Mouse (Mus musculus) layer of hippocampus, adult 9-11 months (tissue): Measurements from ENCODE around the gene Nfatc2.
A peak's percentile ranks its signal among the peaks of the same experiment; 100 is the strongest.

Experiments
- DNase-seq: peaks from one replicate; pipeline ENCODE4 v3.0.0; 2022

The Nfatc2 gene

DNA sequence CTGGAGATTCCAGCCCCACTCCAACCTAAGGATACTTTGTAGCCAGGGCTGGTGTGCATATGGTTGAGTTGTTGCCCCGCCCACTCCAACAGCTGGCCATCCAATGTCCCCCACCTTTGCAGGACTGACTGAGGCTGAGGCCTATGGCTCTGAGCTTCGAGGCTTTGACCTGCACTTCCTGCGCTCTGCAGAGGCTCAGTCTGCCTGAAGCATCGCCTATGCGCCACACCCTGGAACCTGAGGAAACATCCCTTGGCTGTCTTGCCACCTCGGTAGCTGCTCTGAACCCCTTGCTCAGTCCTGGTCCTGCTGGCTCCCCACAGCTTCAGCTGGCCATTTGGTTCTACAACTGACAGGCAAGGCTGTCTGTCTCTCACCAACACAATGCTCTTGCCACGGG, 24.1 kb downstream of the Nfatc2 start:
- no peak for DNase-seq

DNA sequence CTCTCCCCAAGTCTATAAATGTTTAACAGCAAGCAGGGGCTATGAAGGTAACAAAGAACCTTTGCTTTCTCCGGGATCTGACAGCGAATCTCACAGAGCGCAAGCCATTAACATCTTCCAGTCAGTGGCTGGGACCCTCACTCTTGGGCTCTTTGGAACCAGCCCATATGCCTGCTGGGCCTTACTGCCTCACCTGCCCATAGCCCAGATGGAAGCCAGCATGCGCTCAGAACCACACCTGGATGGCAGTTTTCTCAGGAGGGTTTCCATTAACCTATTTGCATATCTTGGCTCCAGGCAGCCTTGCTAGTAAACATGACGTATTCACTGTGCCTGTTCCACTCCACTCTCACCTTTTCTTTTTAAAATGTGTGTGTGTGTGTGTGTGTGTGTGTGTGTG, 25.6 kb downstream of the Nfatc2 start:
- DNase-seq, result no peak

DNA sequence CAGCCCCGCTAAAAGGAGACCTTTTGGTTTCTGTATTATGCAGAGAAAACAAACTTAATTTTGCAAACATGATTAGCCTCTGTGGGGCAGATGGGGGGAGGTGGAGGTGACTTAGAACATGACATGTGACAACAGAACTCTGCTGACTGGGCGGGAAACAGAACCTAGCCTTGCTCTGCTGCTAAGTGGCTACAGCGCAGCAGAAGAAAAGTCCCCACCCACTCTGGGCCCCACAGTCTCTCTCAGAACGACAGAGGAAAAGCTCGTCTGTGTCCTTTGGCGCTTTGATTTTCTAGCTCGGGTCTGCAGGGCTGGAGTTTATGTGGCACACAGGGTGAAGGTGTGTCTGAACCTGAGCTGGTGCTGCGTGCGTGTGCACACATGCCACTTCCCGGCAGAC, 26.5 kb downstream of the Nfatc2 start:
- no peak for DNase-seq

DNA sequence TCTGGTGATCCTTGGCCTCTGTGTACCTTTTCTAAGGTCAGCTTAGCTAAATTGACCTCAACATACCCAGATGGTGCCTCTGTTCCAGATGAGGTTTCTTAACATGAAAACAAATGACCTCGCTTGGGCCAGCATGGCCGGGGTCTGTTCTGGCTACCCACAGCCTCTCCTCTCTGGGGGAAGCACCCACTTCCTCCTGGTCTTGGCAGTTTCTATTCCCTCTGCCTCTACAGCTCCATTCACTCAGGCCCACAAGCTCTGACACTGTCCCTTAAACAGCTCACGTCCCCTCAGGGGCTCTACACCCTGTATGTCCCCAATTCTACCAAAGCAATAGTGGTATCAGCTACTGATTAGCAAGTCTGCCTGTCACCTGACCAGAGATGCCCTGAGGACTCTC, 27.6 kb downstream of the Nfatc2 start:
- DNase-seq, result no peak

DNA sequence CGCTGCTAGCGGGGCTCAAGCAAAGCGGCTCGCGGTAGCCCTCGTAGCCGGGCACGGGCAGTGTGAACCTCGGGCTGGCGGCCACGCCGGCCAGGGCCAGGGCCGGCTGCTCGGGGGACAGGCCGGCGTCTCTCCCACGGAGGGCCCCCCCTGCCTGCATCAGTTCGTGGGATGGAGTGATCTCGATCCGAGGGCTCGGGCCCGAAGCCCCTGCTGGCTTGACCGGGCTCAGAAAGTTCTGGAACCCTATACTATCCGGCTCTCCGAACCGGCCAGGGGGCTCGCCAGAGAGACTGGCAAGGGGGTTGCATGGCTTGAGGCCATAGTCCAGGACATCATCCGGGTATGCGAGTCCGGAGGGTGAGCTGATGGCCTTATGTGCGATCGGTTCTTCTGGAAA, 30.2 kb downstream of the Nfatc2 start:
- DNase-seq, result no peak

DNA sequence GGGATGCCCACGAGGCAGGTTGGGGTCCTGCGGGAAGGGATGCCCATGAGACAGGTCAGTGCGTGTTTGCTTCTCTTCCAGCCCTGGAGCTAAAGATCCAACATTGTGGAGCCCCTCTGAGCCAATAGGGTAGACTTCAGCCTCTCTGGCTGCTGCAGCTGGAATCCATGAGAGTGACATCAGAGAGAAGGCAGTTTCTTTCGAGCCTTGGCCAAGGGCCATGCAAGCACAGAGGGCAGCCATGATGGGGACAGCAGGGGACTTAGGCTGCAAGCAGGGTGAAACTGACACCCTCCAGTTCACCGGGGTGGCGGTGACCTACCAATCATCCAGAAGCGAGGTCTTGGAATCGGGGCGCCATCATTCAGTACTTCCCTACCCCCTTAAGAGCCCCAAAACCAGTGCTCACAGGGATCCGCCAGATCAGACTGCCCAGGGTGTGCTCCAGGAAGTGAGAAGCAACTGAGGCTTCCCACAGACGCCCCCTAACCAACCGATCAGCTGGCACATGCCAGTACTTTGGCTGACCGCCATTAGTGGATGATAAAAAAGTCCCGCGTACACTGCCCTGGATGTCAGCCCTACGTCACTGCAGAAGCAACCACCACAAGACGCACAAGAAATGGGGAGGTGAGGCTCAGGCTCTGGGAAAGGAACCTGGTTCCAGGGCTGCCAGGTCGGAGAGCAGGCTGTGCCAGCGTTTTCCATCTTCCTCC, 35.8 kb downstream of the Nfatc2 start:
- DNase-seq, result no peak

DNA sequence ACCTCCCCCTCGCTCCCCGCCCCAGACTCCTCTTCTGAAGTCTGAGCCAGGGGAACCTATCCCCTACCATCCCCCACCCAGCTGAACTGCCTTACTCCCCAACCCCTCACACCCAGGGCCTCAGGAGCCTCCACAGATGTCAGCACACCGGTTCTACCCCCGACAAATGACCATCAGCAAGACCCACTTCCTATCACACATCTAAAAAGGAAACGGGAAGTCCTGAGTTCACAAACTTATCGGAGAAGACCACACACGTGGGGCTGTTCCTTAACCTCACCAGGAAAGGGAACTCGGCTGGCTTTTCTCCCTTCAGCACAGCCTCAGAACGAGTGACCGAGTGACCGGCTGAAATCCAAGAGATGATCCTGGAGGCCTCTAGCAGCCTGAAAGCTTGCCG, 38.3 kb downstream of the Nfatc2 start:
- peak; percentile 52 for DNase-seq

DNA sequence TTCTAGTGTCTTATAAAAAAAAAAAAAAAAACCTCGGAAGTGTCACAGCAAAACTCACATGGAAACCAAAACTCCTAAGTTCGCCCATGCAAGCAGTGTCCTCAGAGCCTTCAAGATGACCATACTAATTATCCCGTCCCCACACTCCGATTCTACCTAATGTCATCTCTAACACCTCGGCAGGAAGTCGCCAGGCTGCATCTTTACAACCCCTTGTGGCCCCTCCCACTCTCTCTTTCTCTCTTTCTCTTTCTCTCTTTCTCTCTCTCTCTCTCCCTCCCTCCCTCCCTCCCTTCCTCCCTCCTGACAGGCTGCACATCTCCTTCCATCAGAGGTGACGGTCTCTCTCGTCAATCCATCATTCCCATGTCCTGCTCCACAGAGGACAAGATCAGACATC, 44.4 kb downstream of the Nfatc2 start:
- no peak for DNase-seq

DNA sequence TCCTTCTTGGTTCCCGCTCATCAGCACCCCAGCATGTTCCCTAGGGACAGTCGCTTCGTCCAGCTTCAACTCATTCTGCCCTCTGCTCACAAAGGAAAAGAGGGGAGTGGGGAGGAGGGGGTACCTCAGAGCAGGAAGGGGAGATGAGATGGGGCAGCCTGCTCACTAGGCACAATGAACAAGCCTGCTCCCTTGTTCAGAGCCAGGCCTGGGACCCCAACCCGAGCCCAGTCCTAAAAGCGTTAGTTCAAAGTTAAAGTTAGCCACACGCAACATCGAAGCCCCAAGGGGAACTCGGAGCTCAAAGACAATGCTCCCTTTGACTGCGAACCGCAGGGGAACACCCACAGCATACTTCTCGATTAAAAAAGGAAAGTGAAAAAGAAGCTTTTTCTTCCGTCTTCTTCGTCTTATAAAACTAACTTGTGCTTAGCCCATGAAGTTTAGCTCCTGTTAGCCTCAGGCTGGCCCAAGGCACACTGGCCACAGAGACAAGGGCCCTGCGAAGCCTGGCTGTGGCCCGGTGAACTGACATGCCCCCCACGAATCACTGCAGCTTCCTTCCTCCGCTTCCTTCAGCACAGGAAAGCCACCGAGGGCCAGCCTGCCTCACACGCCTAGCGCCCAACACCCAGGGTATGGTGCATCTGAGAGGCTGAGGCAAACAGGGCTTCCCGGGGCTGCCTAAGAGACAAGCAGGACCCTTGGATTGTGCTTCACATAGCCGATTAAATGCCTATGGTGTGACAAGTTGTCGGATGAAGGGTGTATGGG, 45.4 kb downstream of the Nfatc2 start:
- DNase-seq, result no peak

DNA sequence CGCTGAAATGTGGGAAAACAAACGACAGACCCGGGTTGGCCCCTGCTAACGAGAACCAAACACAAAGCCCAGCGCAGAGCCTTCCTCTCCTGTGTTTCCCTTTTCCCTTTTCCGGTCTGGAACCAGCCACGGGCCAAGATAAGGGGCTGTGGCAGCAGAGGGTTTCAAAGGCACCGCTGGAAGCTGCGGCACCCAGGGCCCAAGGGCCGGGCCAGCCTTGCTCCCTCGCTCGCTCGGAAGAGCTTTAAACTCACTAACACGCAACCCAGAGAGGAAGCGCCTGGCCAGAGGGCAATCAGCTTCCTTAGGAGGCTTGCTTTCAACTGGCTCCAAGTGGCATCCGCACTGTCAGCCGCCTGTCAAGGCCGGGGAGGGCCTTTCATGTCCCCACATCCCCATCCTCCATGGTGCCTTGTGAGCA, 47.9 kb downstream of the Nfatc2 start:
- no peak for DNase-seq

DNA sequence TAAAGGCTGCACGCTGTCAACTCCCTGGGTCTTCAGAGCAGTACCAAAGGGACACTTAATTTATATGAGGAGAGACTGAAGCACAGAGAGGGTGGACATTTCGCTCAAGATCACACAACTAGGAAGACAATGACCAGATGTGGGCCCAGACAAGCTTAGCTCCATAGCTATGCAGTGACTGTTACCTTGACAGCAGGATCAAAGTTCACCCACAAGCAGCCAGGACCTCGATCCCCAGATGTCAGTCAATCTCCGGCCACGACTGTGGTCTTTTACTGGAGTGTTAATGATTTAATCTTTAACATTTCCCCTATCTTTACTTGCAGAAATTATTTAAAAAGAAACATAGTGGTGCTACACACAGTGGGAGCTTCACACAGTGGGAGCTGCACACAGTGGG, 49.1 kb downstream of the Nfatc2 start:
- no peak for DNase-seq

DNA sequence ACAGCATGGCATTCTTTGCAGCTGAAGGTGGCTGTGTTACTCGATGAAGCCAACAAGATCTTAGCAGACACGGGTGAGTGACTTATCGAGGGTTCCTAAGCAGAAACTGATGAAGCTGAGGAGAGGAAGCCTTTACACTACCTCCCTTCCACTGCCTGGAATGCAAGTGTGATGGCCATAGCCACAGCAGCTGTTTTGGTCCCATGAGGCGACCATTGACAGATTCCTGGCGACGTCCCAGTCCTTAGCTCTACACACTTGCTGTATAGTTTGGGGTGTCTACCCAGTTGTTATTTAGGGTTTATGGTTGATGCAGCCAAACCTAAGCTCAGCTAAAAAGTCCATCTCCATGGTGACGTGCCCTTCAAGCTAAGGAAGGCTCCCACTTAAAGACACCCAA, 50.2 kb downstream of the Nfatc2 start:
- no peak for DNase-seq

DNA sequence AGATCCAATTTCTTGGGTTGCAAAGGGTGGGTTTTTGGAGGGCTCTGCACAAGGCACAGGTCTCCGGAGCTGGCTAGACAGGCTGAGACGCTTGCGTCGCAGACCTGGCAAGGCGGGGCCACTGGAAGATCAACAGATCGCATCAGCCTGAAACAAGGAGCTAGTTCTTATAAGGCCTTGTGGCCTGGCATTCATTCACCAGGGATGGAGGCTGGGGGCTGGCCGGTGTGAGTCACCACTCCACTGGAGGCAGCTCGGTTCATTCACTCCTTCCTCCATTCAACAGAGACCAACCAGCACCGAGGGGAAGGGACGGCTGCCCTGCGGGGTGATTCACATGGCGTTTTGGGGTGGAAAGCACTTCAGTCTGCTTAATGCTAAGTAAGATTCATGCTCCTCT, 52.1 kb downstream of the Nfatc2 start:
- no peak for DNase-seq

DNA sequence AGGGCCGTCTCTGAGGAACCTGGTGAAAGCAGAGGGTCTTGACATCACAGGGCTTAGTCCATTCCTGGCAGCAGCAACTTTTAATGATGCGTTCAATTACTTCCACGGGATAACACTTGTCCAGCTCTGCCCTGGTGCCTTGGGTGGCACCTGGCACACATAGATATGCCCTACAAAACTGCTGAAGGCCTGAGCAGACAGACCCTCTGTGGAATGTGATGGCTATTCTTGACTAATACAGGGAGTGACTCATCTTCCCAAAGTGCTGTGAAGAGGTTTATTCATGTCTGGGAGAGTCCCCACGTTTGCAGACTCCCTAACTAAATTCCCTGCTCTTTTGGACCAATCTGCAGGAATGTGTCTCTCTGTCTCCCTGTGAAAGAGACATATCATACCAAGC, 53.4 kb downstream of the Nfatc2 start:
- DNase-seq, result no peak

DNA sequence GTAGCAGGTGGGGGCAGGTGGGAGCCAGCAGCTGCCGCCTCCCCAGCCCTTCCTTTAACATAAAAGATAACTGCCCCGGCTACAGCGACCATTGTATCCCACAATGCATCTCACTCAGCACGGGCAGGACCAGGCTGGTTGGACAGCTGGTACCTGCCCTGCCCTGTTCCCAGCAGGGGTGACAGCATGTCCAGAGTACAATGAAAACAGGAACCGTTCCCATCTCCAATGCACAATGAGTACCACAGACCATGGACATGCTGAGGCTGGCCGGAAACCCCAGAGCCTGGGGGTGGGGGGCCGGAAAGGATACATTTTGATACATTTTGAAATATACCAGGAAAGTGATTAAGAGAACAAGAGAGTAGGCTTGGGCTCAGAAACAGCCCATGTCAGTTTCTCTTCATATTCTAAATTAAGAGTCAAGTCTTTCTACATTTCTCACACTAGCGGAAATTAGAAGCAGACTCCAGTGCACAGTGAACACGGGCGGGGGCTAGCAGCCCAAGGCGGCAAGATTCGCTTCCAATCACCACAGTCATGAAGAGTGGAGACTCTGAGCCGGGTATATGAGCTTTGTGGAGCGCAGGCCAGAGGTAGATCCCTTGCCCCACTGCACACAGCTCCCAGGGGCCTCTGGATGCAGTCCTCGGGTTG, 55.4 kb downstream of the Nfatc2 start:
- no peak for DNase-seq

DNA sequence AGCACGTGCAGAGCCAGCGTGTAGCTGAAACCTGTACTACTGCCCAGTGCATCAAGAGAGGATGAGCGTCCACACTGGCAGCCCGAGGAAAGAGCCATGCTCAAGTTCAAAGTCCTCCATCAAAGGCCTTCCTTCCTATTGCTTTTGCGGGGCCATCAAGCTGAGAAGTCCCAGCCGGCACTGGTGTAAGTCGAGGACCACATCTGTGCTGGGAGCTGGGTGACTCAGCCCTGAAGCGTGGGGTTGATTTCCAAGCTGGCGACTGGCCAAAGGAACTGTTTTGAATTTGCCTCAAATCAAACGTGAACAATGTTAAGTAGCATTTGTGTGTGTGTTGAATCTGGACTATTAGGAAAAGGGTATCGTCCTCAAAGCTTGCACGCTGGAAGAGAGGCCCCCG, 57.4 kb downstream of the Nfatc2 start:
- DNase-seq, result peak; percentile 42

DNA sequence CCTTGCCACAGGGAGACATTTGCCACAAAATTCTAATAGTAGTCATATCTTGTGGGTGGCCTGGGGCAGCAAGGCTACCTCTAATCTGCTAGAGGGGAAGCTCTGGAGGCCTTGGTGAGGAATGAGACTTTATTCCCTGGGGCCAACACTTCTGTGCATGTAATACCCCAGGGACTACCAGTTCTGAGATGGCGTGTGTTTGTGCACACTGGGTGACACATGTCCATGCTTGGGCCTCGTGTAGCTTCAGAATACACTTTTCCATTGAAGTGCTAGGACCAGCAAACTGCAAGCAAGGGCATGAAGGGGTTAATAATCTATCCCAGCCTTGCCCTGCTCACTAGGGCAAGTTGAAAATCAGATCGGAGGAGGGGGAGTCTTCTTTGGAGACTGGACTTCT, 58.4 kb downstream of the Nfatc2 start:
- no peak for DNase-seq

DNA sequence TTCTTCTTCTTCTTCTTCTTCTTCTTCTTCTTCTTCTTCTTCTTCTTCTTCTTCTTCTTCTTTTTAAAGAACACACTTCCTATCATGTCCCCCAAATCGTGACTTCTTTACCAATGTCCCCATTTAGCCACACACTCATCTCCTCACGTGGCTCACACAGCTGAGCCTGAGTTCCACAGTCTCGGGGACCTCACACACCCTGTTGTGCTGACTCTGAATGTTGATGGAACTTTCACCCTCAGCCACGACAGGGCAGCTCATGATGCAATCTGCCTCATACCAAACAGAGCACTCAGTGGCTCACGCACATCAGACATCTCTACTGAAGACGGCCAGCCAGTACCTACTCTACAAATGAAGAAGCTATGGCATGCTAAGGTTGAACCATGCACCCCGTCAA, 60.2 kb downstream of the Nfatc2 start:
- peak; percentile 53 for DNase-seq

DNA sequence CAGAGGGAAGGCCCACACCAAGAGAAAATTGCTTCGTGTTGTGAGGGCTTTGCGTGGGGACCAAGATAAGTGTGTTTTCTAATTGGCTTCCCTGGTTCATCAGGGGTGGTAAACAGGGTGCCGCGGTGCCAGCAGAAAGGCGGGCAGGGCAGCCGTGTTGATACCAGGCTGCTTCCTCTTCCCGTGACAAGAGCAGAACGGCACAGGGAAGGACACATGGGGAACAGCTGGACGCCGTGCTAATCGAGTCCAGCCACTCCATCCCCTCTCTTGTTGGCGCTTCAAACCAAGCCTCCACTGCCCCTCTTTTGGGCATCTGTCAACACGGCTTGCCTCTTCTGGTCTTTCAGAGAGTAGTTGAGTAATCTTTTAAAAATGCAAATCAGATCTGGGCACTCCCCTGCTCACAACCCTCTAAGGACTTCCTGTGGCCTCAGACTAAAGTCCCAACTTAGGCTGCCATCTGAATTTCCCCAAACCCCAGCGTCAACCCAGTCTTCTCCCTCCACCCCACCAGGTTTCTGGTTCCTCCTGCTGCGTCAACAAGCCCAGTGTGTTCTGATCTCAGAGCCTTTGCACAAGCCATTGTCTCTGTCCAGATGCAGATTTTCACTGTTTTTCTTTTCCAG, 61.7 kb downstream of the Nfatc2 start:
- DNase-seq, result no peak

DNA sequence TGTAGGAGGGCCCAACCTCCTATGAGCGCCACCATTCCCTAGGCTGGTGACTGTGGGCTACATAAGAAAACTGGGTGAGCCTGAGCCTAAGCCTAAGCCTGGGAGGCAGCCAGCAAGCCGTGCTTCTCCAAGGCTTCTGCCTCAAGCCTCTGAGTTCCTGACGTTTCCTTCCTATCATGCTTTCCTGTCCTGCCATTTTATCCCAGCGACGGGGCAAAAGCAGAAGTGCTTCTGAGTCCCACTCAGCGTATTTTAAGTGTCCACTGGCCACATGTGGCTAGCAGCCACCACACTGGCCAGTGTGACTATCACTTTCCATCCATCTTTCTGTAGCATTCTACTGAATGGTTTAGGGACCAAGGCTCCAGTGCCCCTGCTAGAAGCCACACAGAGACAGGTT, 62.4 kb downstream of the Nfatc2 start:
- DNase-seq, result peak; percentile 53

DNA sequence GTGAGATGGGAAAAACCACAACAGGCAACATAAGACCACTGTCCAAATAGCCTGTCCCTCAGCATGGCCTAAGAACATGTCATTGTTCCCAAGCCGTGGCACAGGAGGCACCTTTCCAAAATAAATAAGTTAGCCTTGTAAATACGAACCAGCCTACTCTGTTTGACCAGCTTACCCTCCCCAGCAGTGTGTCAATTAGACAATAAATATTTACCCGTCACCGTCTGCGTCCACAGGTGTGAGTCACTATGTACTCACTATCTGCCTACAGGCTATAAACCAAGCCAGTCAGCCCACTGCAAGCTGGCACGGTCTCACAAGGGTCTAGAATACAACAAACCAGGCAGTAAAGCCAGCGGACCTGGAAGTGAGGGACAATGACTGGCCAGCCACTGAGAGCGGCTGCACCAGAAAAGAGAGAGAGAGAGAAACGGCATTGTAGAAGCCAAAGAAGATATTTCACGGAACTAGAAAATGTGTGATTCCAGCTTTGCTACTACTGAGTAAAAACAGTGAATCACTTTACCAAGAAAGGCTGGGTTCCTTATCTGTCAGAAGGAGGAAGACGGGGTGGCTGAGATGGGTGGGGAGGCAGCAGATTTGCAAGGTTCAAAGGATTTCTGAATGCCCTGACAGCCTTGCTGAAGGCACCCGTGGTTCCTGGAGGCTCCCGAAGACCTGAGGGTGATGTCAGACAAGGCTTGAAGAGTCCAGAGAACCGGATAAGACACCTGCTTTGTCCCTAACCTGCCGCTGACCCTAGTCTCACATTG, 69.2 kb downstream of the Nfatc2 start:
- no peak for DNase-seq

DNA sequence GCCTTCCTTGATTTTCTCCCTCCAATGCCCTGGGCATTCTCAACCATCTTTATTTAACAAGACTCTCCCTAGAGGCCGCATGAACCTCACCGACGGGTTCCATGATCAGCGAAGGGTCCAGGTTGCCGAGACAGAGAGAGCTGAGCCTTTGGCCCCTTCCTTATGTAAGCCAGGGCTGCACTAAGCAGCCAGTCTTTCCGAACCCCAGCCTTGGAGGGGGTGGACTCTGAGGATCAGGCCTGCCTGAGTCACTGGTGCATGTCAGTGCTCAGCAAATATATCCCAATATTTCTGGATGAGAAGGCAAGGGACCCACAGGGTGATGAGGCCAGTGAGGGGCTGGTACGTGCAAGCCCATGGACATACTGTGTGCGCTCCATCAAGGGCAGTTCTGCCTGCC, 72.9 kb downstream of the Nfatc2 start:
- no peak for DNase-seq

DNA sequence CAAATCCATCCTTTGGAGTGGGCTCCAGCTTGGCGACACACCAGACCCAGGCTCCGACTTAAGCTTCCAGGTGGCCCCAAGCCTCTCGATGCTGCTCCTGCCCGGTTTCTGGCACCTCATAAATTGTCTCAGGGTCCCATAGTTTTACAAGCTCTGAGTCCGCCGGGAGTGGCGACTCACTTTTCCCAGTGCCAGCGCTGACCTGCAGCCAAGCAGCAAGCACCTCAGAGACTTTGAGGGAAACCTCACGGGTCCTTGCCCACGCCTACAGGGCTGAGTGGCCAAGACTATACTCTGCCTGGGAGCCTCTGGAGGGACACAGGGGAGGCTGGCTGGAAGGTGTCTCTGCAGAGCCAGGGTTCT, 74.0 kb downstream of the Nfatc2 start:
- DNase-seq, result no peak
